Mouse (Mus musculus) CH12.LX (cell line): ENCODE data around the gene Snx4. TPM values are rescaled to one million over a fixed set of nuclear protein-coding genes. Genes with fewer than 3 reads are reported as not detected.

ENCODE experiments used
- DNase-seq: peaks from one replicate; pipeline ENCODE4 v3.0.0-alpha.2; 2013; ENCODE audit errors: extremely low read depth
- H3K27ac ChIP-seq: 2 replicates; pipeline ENCODE4 v1.5.1; 2012; ENCODE audit warnings: low read depth, mild to moderate bottlenecking, control low read depth, moderate library complexity; ENCODE audit not compliant: insufficient read depth
- H3K27me3 ChIP-seq: replicated peaks from 2 replicates; pipeline ENCODE3; 2012; ENCODE audit warnings: inconsistent platforms
- H3K36me3 ChIP-seq, 2 experiments: replicated peaks in 1 of 2; 2 replicates each; pipeline versions ENCODE3 to v1.6.1; 2012; ENCODE audit warnings: inconsistent platforms in 1 of 2, low read length in 1 of 2, mild to moderate bottlenecking in 1 of 2, mixed read lengths in 1 of 2, moderate library complexity in 1 of 2; ENCODE audit not compliant: control insufficient read depth in 1 of 2, insufficient read depth in 1 of 2
- H3K4me1 ChIP-seq, 2 experiments: 2 replicates each; pipeline ENCODE4 v1.6.1; 2012; ENCODE audit warnings: inconsistent platforms in 1 of 2, moderate library complexity in 1 of 2; ENCODE audit not compliant: insufficient read depth in 2 of 2, control insufficient read depth in 1 of 2
- H3K4me2 ChIP-seq: 2 replicates; pipeline ENCODE4 v1.6.1; 2012; ENCODE audit warnings: low read depth, mild to moderate bottlenecking, control low read depth; ENCODE audit not compliant: poor library complexity, insufficient read depth, severe bottlenecking
- H3K4me3 ChIP-seq, 3 experiments: fragments of 150-350 bp in 1 of 3; sonication (generic) in 1 of 3; replicated peaks in 1 of 3; 2 replicates each; pipeline versions ENCODE3 to v1.5.1; 2011 to 2012; ENCODE audit warnings: low read depth in 2 of 3, low read length in 2 of 3, mild to moderate bottlenecking in 2 of 3, moderate library complexity in 2 of 3, control low read depth in 1 of 3, improper control_type of control experiment in 1 of 3, inconsistent platforms in 1 of 3, mixed read lengths in 1 of 3; ENCODE audit not compliant: poor library complexity in 1 of 3
- H3K79me2 ChIP-seq: replicated peaks from 2 replicates; pipeline ENCODE4 v1.6.1; 2012; ENCODE audit warnings: mild to moderate bottlenecking, moderate library complexity; ENCODE audit not compliant: control insufficient read depth, poor library complexity, insufficient read depth, severe bottlenecking; ENCODE audit errors: extremely low read depth
- H3K9ac ChIP-seq: 2 replicates; pipeline ENCODE4 v1.6.1; 2012; ENCODE audit warnings: low read depth, mild to moderate bottlenecking, control low read depth, moderate library complexity; ENCODE audit not compliant: insufficient read depth
- H3K9me3 ChIP-seq: replicated peaks from 2 replicates; pipeline ENCODE3; 2012; ENCODE audit warnings: low read length, inconsistent platforms, mixed read lengths
- BHLHE40 ChIP-seq: IDR thresholded peaks from 2 replicates; pipeline ENCODE4 v1.6.1; 2011; ENCODE audit warnings: mild to moderate bottlenecking, low read depth, low read length, improper control_type of control experiment
- CHD2 ChIP-seq: IDR thresholded peaks from 2 replicates; pipeline ENCODE4 v1.6.1; 2011; ENCODE audit warnings: low read length, improper control_type of control experiment
- E2F4 ChIP-seq: IDR thresholded peaks from 2 replicates; pipeline ENCODE4 v1.6.1; 2011; ENCODE audit warnings: low read depth, low read length, improper control_type of control experiment; ENCODE audit not compliant: insufficient replicate concordance
- HCFC1 ChIP-seq: IDR thresholded peaks from 2 replicates; pipeline ENCODE4 v1.6.1; 2012; ENCODE audit warnings: low read depth, mild to moderate bottlenecking, inconsistent platforms, low read length, improper control_type of control experiment
- IRF4 ChIP-seq: IDR thresholded peaks from 2 replicates; pipeline ENCODE4 v1.6.1; 2014; ENCODE audit warnings: low read depth, mild to moderate bottlenecking, inconsistent platforms, low read length, improper control_type of control experiment
- JUN ChIP-seq: IDR thresholded peaks from 2 replicates; pipeline ENCODE4 v1.6.1; 2011; ENCODE audit warnings: low read depth, mild to moderate bottlenecking, low read length, improper control_type of control experiment, moderate library complexity; ENCODE audit not compliant: insufficient read depth
- KAT2A ChIP-seq: IDR thresholded peaks from 2 replicates; pipeline ENCODE4 v1.6.1; 2012; ENCODE audit warnings: low read length, improper control_type of control experiment, inconsistent platforms; ENCODE audit not compliant: insufficient replicate concordance
- MAX ChIP-seq: IDR thresholded peaks from 2 replicates; pipeline ENCODE4 v1.6.1; 2011; ENCODE audit warnings: low read length, improper control_type of control experiment
- MEF2A ChIP-seq: IDR thresholded peaks from 2 replicates; pipeline ENCODE4 v1.6.1; 2014; ENCODE audit warnings: low read depth, mild to moderate bottlenecking, inconsistent platforms, low read length, improper control_type of control experiment, borderline replicate concordance
- NELFE ChIP-seq: IDR thresholded peaks from 2 replicates; pipeline ENCODE4 v1.6.1; 2011; ENCODE audit warnings: low read depth, low read length, improper control_type of control experiment
- NRF1 ChIP-seq: IDR thresholded peaks from 2 replicates; pipeline ENCODE4 v1.6.1; 2014; ENCODE audit warnings: low read depth, mild to moderate bottlenecking, inconsistent platforms, low read length, improper control_type of control experiment, moderate library complexity
- PAX5 ChIP-seq: IDR thresholded peaks from 2 replicates; pipeline ENCODE4 v1.6.1; 2012; ENCODE audit warnings: low read length, inconsistent platforms, mixed read lengths
- POLR2AphosphoS2 ChIP-seq: IDR thresholded peaks from 2 replicates; pipeline ENCODE4 v1.6.1; 2011; ENCODE audit warnings: low read depth, low read length, improper control_type of control experiment
- RAD21 ChIP-seq: IDR thresholded peaks from 2 replicates; pipeline ENCODE4 v1.6.1; 2011; ENCODE audit warnings: low read depth, mild to moderate bottlenecking, low read length, improper control_type of control experiment, moderate library complexity
- RCOR1 ChIP-seq: conservative IDR thresholded peaks from 2 replicates; pipeline ENCODE4 v1.6.1; 2012; ENCODE audit warnings: low read depth, mild to moderate bottlenecking, inconsistent platforms, low read length, improper control_type of control experiment
- SIN3A ChIP-seq: IDR thresholded peaks from 2 replicates; pipeline ENCODE4 v1.6.1; 2012; ENCODE audit warnings: low read length, improper control_type of control experiment, inconsistent platforms
- SMC3 ChIP-seq: IDR thresholded peaks from 2 replicates; pipeline ENCODE4 v1.6.1; 2011; ENCODE audit warnings: low read depth, low read length, improper control_type of control experiment
- UBTF ChIP-seq: IDR thresholded peaks from 2 replicates; pipeline ENCODE4 v1.6.1; 2012; ENCODE audit warnings: low read depth, mild to moderate bottlenecking, inconsistent platforms, low read length, improper control_type of control experiment, moderate library complexity
- USF1 ChIP-seq: IDR thresholded peaks from 2 replicates; pipeline ENCODE4 v1.6.1; 2014; ENCODE audit warnings: low read depth, mild to moderate bottlenecking, inconsistent platforms, low read length, improper control_type of control experiment
- USF2 ChIP-seq: conservative IDR thresholded peaks from 2 replicates; pipeline ENCODE4 v1.6.1; 2011; ENCODE audit warnings: low read depth, low read length, improper control_type of control experiment
- ZC3H11A ChIP-seq: IDR thresholded peaks from 2 replicates; pipeline ENCODE4 v1.6.1; 2012; ENCODE audit warnings: low read depth, mild to moderate bottlenecking, inconsistent platforms, low read length, improper control_type of control experiment
- ZMIZ1 ChIP-seq: IDR thresholded peaks from 2 replicates; pipeline ENCODE4 v1.6.1; 2012; ENCODE audit warnings: low read depth, mild to moderate bottlenecking, inconsistent platforms, low read length, improper control_type of control experiment
- ZNF384 ChIP-seq: IDR thresholded peaks from 2 replicates; pipeline ENCODE4 v1.6.1; 2012; ENCODE audit warnings: low read depth, low read length, improper control_type of control experiment, inconsistent platforms
- dilution Hi-C: fragments of 300-500 bp; cut with MboI; formaldehyde crosslinking; loops from 2 replicates; pipeline ENCODE4 v1.14.3; 2020; ENCODE audit warnings: low sequenced_read_pairs; ENCODE audit not compliant: extremely low pct_unique_long_range_greater_than_20kb, extremely low pct_ligation_motif_present
- in situ Hi-C: fragments of 300-500 bp; cut with MboI; formaldehyde crosslinking; loops from 3 replicates; pipeline ENCODE4 v1.14.3; 2019; ENCODE audit warnings: low sequenced_read_pairs, low pct_ligation_motif_present, low pct_unique_long_range_greater_than_20kb, mixed read lengths
- polyA plus RNA-seq: library from polyadenylated mRNA; unstranded; fragments of >175 nt; gene quantifications from 2 replicates; pipeline ENCODE4 v1.2.1, GENCODE M21; 2012; ENCODE audit warnings: low read depth; ENCODE audit not compliant: insufficient read length
- total RNA-seq, 2 experiments: library from RNA; depleted of rRNA; stranded (reverse); fragments of 300-350 nt in 1 of 2; fragments of >200 nt in 1 of 2; gene quantifications; 2 replicates each; pipeline ENCODE4 v1.2.3; 2012 to 2014

Snx4 gene
- total and polyA plus RNA-seq, 3 experiments: 77.9 to 168 (median 105) TPM

DNA sequence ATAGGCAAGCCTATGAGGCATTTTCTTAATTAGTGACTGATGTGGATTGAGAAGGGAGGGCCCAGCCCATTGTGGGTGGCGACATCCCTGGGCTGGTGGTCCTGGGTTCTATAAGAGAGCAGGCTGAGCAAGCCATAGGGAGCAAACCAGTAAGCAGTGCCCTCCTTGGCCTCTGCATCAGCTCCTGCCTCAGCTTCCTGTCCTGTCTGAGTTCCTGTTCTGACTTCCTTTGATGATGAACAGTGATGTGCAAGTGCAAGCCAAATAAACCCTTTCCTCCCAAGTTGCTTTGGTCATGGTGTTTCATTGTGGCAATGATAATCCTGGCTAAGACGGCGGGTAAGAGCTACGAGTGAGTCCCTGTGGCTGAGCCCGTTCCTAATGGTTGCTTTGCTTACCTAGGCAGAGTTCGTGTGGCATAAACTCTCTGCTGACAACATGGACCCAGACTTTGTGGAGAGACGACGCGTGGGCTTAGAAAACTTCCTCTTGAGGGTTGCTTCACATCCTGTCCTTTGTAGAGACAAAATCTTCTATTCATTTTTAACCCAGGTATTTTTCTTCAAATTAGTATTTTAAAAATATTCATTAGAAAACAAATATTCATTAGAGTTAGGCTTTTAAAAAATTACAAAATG is 16.5 kb downstream of the Snx4 start:
- DNase-seq: no peak
- Histone ChIP-seq H3K4me2 (no peak overlapping the region), H3K79me2 (peaks cover 5% of the 10 kb centered on the region; the same call in 1 of the 2 replicates), H3K27me3 (no peaks in the 10 kb centered on the region), H3K4me1 (no peaks in the 10 kb centered on the region), H3K9ac (no peak overlapping the region), H3K9me3 (no peaks in the 10 kb centered on the region), H3K4me3 (no peak overlapping the region), H3K36me3 (peaks cover 44 to 76% of the 10 kb centered on the region in 2 experiments), H3K27ac (no peak overlapping the region)
- TF ChIP-seq HCFC1: no peak
- no peak for TF ChIP-seq SIN3A
- TF ChIP-seq USF2: no peak
- no peak for TF ChIP-seq MEF2A
- no peak for TF ChIP-seq ZMIZ1
- TF ChIP-seq JUN: no peak
- no peak for TF ChIP-seq NRF1
- TF ChIP-seq RCOR1: no peak
- TF ChIP-seq PAX5: no peak
- TF ChIP-seq BHLHE40: no peak
- dilution Hi-C loops (no loop called here), in situ Hi-C loops (no loop called here)

DNA sequence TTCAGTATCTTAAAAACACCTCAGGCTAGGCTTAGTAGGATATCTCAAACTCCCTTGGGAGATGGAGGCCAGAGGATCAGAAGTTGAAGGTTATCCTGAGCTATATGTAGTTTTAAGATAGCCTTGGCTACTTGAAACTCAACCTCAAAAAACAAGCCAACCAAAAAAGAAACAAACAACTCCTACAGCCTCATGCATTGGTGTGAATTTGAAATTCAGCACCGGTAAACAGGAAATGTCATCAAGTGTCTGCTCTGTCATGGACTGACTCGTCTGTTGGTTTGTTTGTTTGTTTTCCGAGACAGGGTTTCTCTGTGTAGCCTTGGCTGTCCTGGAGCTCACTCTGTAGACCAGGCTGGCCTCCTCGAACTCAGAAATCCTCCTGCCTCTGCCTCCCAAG is 20.6 kb downstream of the Snx4 start:
- Histone ChIP-seq H3K27me3 (no peaks in the 10 kb centered on the region), H3K36me3 (peaks cover 43 to 68% of the 10 kb centered on the region in 2 experiments), H3K9ac (no peak overlapping the region), H3K4me2 (no peak overlapping the region), H3K27ac (no peak overlapping the region), H3K79me2 (no peaks in the 10 kb centered on the region), H3K4me3 (no peak overlapping the region), H3K9me3 (no peaks in the 10 kb centered on the region), H3K4me1 (no peaks in the 10 kb centered on the region)
- TF ChIP-seq ZC3H11A (no peak), ZNF384 (no peak), MAX (no peak), USF1 (no peak), IRF4 (no peak), UBTF (no peak), RAD21 (no peak), E2F4 (no peak), KAT2A (no peak), NELFE (no peak), SMC3 (no peak), BHLHE40 (no peak), CHD2 (no peak), POLR2AphosphoS2 (no peak), PAX5 (no peak), ZMIZ1 (no peak), HCFC1 (no peak), JUN (no peak)
- no peak for DNase-seq
- in situ Hi-C loops: no loop called here
- dilution Hi-C loops: no loop called here
